Mouse (Mus musculus): ENCODE data around the gene Kdelr1.

DNA sequence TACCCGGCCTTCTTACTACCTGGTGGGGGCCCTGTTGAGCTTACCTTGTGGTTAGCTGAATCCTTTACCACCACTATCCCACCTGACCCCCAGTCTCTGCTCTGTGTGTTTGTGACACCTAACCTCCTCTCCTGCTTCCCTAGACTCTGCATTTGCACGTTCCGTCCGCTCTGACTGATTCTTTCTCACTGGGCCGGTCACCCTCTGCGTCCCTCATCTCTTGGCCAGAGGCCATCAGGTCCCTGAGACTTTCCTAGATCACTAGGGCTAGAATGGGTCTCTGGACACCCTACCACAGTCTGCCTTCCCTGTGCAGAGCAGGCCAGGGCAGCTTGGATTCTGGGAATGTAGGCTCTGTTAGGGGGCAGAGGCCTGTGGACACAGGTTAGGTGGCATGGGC, 41.5 kb downstream of the Kdelr1 start:
- TF ChIP-seq CTCF (IDR thresholded peaks at IDR 0.05; ENCODE audit: control insufficient read depth, insufficient read depth, insufficient read length) (no peak), MYOD1 (IDR thresholded peaks at IDR 0.05; ENCODE audit: control insufficient read depth, insufficient read length, low read depth) (no peak), MYOG (IDR thresholded peaks at IDR 0.05; ENCODE audit: control insufficient read depth, extremely low read depth, insufficient read length) (no peak), MAX (IDR thresholded peaks at IDR 0.05) (no peak)

All from C2C12 (cell line).